Mouse (Mus musculus) heart, adult 2 months (tissue): ENCODE data around the gene Sugp2.

ENCODE experiments used
- CTCF ChIP-seq: fragments of 200-600 bp; IDR thresholded peaks from 2 replicates; pipeline ENCODE4 v1.8.1; 2022; ENCODE audit warnings: antibody characterized with exemption, mild to moderate bottlenecking, moderate library complexity
- EP300 ChIP-seq: fragments of 200-500 bp; IDR thresholded peaks from 2 replicates; pipeline ENCODE4 v1.6.1; 2011; ENCODE audit warnings: low read depth, low read length, control low read depth; ENCODE audit not compliant: insufficient read depth
- POLR2A ChIP-seq: fragments of 200-500 bp; IDR thresholded peaks from 2 replicates; pipeline ENCODE4 v1.6.1; 2011; ENCODE audit warnings: mild to moderate bottlenecking, low read depth, low read length, control low read depth; ENCODE audit not compliant: insufficient read depth

- no peak for TF ChIP-seq EP300
- no peak for TF ChIP-seq POLR2A
- no peak for TF ChIP-seq CTCF
These were observed 93.5 kb downstream of the Sugp2 start for GRCm38 (mm10) chr8:70327512-70327911.
